Mouse (Mus musculus) left cerebral cortex, adult 6 months (tissue): ENCODE results near the gene Cd24a. TPM values are rescaled to one million over a fixed set of nuclear protein-coding genes. Genes with fewer than 3 reads are reported as not detected.

Experiments used
- long read RNA-seq, 2 experiments: library from polyadenylated mRNA; unstranded; transcript quantifications; one replicate each; pipeline ENCODE4 v2.0.0; 2019 to 2020
- polyA plus RNA-seq: library from polyadenylated mRNA; unstranded; fragments of <200 nt; fragmentation: Nextera tagmentation; gene quantifications from 2 replicates; pipeline ENCODE4 v1.2.3, GENCODE M21; 2021

The Cd24a gene
- 3.4 TPM in 2 replicates for polyA plus RNA-seq
- long read RNA-seq, experiment 1, transcript Cd24a-201 (2 exons, 1,816 nt), result major isoform, 11 of 15 reads
- long read RNA-seq, experiment 1, partial matches to known transcripts, result 1 of 15 reads
- long read RNA-seq, experiment 1, other reads (novel, unspliced or antisense), result 2 of 15 reads
- long read RNA-seq, experiment 2, partial matches to known transcripts, result 0 of 6 reads
- long read RNA-seq, experiment 2, other reads (novel, unspliced or antisense), result 3 of 6 reads

DNA sequence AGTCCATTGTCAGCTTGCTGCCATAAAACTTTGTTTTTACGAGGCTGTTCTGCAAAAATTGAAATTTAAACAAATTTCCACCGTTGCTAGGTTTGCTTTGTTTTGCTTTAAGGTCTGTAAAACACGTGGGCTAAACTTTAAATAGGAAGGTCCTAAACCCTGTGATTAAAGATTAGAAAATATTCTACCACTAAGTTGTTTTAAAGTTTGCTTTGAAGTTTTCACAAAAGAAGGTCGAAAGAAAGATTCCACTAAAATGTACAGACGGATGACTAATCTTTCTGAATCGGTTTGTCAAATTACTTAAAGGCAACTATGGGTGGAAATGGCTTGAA, at the start of gene Cd24a:
Gene Cd24a (plus strand): TSS at position 288 of the 335 bp plus-strand sequence.

GRCm38 (mm10) chr10:43540442-43541152, 37.5 kb upstream of the Cd24a start, which contains the start of gene 1700021F05Rik:
Gene 1700021F05Rik (minus strand): TSS chr10:43540994.

Other genes starting within 250 kb of the Cd24a start
- gene Bend3, start 99.5 kb upstream of the Cd24a start, polyA plus RNA-seq, result 0.39 and 0.93 TPM in 2 replicates
- gene Gm9803, start 54.2 kb upstream of the Cd24a start, polyA plus RNA-seq, result 9.6 and 14.5 TPM in 2 replicates
- gene 1700021F05Rik, start 37.3 kb upstream of the Cd24a start, polyA plus RNA-seq, result 77.7 and 80.2 TPM in 2 replicates